Mouse (Mus musculus) CH12.LX (cell line): ENCODE data around the gene Cox8c.

Experiments used
- BHLHE40 ChIP-seq: IDR thresholded peaks from 2 replicates; pipeline ENCODE4 v1.6.1; 2011; ENCODE audit warnings: mild to moderate bottlenecking, low read depth, low read length, improper control_type of control experiment
- CHD2 ChIP-seq: IDR thresholded peaks from 2 replicates; pipeline ENCODE4 v1.6.1; 2011; ENCODE audit warnings: low read length, improper control_type of control experiment
- CTCF ChIP-seq, 2 experiments: IDR thresholded peaks in 1 of 2; conservative IDR thresholded peaks in 1 of 2; 2 replicates each; pipeline ENCODE4 v1.5.1; 2011 to 2012; ENCODE audit warnings: low read depth in 2 of 2, low read length in 2 of 2, improper control_type of control experiment in 1 of 2, inconsistent platforms in 1 of 2, mild to moderate bottlenecking in 1 of 2, moderate library complexity in 1 of 2
- E2F4 ChIP-seq: IDR thresholded peaks from 2 replicates; pipeline ENCODE4 v1.6.1; 2011; ENCODE audit warnings: low read depth, low read length, improper control_type of control experiment; ENCODE audit not compliant: insufficient replicate concordance
- ETS1 ChIP-seq: conservative IDR thresholded peaks from 2 replicates; pipeline ENCODE4 v1.6.1; 2012; ENCODE audit warnings: low read depth, mild to moderate bottlenecking, inconsistent platforms, low read length, improper control_type of control experiment, moderate library complexity
- MAFK ChIP-seq: IDR thresholded peaks from 2 replicates; pipeline ENCODE4 v1.6.1; 2011; ENCODE audit warnings: low read length, improper control_type of control experiment; ENCODE audit not compliant: insufficient replicate concordance
- MAZ ChIP-seq: IDR thresholded peaks from 2 replicates; pipeline ENCODE4 v1.6.1; 2012; ENCODE audit warnings: low read depth, mild to moderate bottlenecking, inconsistent platforms, low read length, improper control_type of control experiment, moderate library complexity
- MYC ChIP-seq: IDR thresholded peaks from 2 replicates; pipeline ENCODE4 v1.6.1; 2011; ENCODE audit warnings: low read depth, mild to moderate bottlenecking, improper control_type of control experiment, low read length
- POLR2A ChIP-seq: IDR thresholded peaks from 2 replicates; pipeline ENCODE4 v1.6.1; 2011; ENCODE audit warnings: low read depth, mild to moderate bottlenecking, improper control_type of control experiment, low read length
- POLR2AphosphoS2 ChIP-seq: IDR thresholded peaks from 2 replicates; pipeline ENCODE4 v1.6.1; 2011; ENCODE audit warnings: low read depth, low read length, improper control_type of control experiment
- RAD21 ChIP-seq: IDR thresholded peaks from 2 replicates; pipeline ENCODE4 v1.6.1; 2011; ENCODE audit warnings: low read depth, mild to moderate bottlenecking, low read length, improper control_type of control experiment, moderate library complexity
- SMC3 ChIP-seq: IDR thresholded peaks from 2 replicates; pipeline ENCODE4 v1.6.1; 2011; ENCODE audit warnings: low read depth, low read length, improper control_type of control experiment
- TCF12 ChIP-seq: IDR thresholded peaks from 2 replicates; pipeline ENCODE4 v1.6.1; 2014; ENCODE audit warnings: low read depth, mild to moderate bottlenecking, inconsistent platforms, low read length, improper control_type of control experiment
- ZNF384 ChIP-seq: IDR thresholded peaks from 2 replicates; pipeline ENCODE4 v1.6.1; 2012; ENCODE audit warnings: low read depth, low read length, improper control_type of control experiment, inconsistent platforms

GRCm38 (mm10) chr12:102860806-102861205 lies 38.3 kb upstream of the Cox8c start:
- TF ChIP-seq CTCF (conservative IDR thresholded peaks at IDR 0.05 in 1 of 2, IDR thresholded peaks at IDR 0.05 in 1 of 2; ENCODE audit: low read depth in 2 of 2, low read length in 2 of 2) = no peak
- no peak for TF ChIP-seq MAZ
- no peak for TF ChIP-seq BHLHE40
- TF ChIP-seq MYC = no peak
- no peak for TF ChIP-seq CHD2
- TF ChIP-seq RAD21 = no peak
- TF ChIP-seq E2F4 = no peak
- no peak for TF ChIP-seq ZNF384
- no peak for TF ChIP-seq POLR2AphosphoS2
- TF ChIP-seq TCF12 = no peak
- no peak for TF ChIP-seq MAFK
- no peak for TF ChIP-seq SMC3
- TF ChIP-seq POLR2A = no peak
- TF ChIP-seq ETS1 = no peak
